ENCODE assay signal across 19 mouse cellular contexts in the genomic region with DNA sequence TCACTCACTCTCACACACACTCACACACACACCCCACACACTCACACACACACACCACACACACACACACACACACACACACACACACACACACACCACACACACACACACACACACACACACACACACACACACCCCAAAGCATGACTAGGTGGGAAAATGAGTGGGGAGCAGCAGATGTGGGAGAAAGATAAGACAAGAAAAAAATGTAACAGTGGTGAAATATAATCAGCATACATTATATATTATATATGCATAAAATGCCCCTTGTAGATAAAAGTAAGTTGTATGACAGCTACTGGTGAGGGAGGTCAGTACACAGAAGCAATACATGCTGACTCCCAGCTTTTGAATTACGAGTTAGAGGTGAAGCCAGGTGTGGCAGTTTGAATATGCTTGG. TPM values are rescaled to one million over a fixed set of nuclear protein-coding genes. Genes with fewer than 3 reads are reported as not detected.
"Had no signal": no experiment of that assay in that cellular context is flagged by ENCODE, and none has a peak within 500 bp of the region (broad histone marks: within the 10 kb centered on the region; RNA-seq: fewer than 3 reads in every experiment).

No protein-coding gene starts in this region.

- ATAC-seq: midbrain, embryonic 15.5 days had no signal

- H3K4me1 ChIP-seq: limb, embryonic 12.5 days; limb, embryonic 15.5 days; midbrain, embryonic 12.5 days; midbrain, embryonic 15.5 days; neural tube, embryonic 12.5 days had no signal

- H3K4me2 ChIP-seq: limb, embryonic 12.5 days; limb, embryonic 15.5 days; lung, embryonic 14.5 days; midbrain, embryonic 12.5 days; midbrain, embryonic 15.5 days; neural tube, embryonic 12.5 days; neural tube, embryonic 15.5 days had no signal

- H3K4me3 ChIP-seq: limb, embryonic 12.5 days; limb, embryonic 15.5 days; midbrain, embryonic 12.5 days; midbrain, embryonic 15.5 days; neural tube, embryonic 12.5 days; neural tube, embryonic 15.5 days had no signal

- H3K27me3 ChIP-seq: limb, embryonic 12.5 days; limb, embryonic 15.5 days; midbrain, embryonic 12.5 days; midbrain, embryonic 15.5 days; neural tube, embryonic 12.5 days; neural tube, embryonic 15.5 days had no signal

- DNase-seq: kidney, adult 18-20 months; kidney, adult 9 months; kidney, postnatal 14 days; kidney, postnatal 4 days; left cerebral cortex, postnatal 4 days; lung, embryonic 14.5 days; right cerebral cortex, adult 18-20 months; right cerebral cortex, postnatal 14 days; right cerebral cortex, postnatal 4 days; thymus, adult 2 months; thymus, postnatal 25 days had no signal

- H3K27ac ChIP-seq: limb, embryonic 12.5 days; limb, embryonic 15.5 days; macrophage; midbrain, embryonic 12.5 days; midbrain, embryonic 15.5 days; neural tube, embryonic 12.5 days; neural tube, embryonic 15.5 days; stomach, postnatal 0 days had no signal

- H3K36me3 ChIP-seq: limb, embryonic 12.5 days; limb, embryonic 15.5 days; midbrain, embryonic 12.5 days; midbrain, embryonic 15.5 days; neural tube, embryonic 12.5 days; neural tube, embryonic 15.5 days had no signal

- H3K9me3 ChIP-seq: limb, embryonic 12.5 days; limb, embryonic 15.5 days; midbrain, embryonic 12.5 days; midbrain, embryonic 15.5 days; neural tube, embryonic 12.5 days had no signal

- H3K9ac ChIP-seq: limb, embryonic 12.5 days; limb, embryonic 15.5 days; lung, embryonic 14.5 days; midbrain, embryonic 12.5 days; midbrain, embryonic 15.5 days; neural tube, embryonic 12.5 days; neural tube, embryonic 15.5 days had no signal

RNA-seq across cellular contexts. Expression of a gene that starts 23.6 kb away (rescaled TPM):
- total RNA-seq: left cerebral cortex, postnatal 4 days had no signal
- polyA plus RNA-seq: limb, embryonic 12.5 days; midbrain, embryonic 12.5 days; neural tube, embryonic 12.5 days had no signal
